Mouse (Mus musculus) A20 (cell line): ENCODE measurements around the gene Fam19a5.

Source experiments
- DNase-seq: peaks from one replicate; pipeline ENCODE4 v3.0.0-alpha.2; 2011; ENCODE audit warnings: low read depth, low spot score

Fam19a5 gene

DNA sequence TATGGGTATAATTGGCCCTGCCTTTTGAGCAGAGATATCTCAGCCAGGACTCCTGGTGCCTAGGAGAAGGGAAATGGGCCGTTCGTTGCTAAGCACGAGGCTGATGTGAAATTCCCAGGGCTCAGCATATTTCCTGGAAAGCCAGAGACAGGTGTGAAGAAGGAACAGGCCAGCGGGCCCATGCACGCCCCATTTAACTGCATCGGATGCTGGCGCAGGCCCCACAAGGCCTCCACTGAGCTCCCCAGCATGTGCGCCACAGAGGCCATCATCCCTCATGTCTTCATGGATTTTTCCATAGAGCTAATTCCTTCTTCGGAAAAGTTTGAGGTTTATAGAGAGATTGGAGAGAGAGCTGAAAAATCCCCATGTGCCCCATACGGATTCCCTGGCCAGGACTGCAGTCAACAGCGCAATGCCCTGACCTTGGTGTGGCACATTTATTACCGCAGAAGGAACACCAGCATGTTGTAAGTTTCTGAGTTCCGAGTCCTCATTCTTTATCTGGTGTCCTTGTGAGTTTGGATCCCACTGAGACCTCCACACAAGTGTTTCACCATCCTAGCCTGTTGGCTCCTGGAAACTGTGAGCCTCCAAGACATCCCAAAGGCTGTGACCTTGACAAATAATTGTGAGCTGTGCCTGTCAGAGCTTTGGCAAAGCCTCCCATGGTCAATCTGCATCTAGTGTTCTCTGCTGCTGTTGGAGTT, 122.1 kb downstream of the Fam19a5 start:
- DNase-seq = no peak

DNA sequence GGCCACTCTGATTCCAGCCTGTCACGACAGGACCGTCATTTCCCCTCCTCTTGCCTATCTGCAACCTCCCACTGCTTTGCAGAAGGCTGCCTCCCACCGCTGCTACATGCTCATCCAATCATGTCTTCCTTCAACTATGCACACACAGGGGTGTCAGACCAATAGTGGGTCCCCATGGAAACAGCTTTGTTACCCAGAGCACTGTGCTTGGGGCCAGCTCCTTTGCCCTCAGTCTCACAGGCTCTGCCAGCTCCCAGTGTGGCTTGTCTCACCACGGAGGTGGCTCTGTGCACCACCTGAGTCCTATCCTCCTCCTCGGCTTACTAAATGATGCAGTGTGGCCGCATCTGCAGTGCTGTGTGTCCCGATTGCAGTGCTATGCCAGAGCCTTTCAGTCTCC, 123.3 kb downstream of the Fam19a5 start:
- no peak for DNase-seq

GRCm38 (mm10) chr15:87668112-87668511, 124.0 kb downstream of the Fam19a5 start:
- DNase-seq = no peak

DNA sequence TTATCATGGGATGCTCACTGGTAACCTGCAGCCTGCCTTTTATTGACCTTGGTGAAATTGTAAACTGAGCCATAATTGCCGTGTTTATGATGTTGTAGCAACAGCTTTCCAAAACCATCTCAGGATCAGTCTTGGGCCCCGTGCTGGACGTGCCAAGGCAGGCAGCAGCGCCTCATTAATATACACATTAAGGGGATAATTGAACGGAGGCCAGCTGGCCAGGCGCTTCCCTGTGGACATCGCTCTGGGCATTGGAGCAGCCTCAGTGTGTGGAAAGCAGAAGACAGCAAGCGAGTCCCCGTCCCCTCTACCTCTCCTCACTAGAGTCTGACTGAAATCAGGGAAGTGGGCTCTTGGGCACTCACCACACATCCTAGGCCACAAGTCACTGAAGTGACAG, 127.8 kb downstream of the Fam19a5 start:
- no peak for DNase-seq

DNA sequence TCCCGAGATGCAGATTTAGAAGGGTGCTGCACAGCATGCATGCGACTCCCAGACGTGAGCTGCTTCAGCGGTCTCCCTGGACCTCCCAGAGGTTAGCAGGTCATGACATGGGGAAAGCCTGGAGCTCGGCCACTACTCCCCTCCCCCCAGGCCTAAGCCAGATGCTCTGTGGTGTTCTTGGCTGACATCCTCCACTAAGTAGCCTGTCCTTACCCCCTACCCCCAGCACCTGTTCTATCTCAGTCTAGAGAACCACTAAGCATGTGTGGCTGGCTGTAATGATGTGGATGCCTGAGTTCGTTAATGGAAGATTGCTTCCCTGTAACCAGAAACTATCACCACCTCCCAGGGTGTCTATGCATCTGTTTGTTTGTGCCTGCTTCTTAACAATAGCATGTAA, 134.6 kb downstream of the Fam19a5 start:
- DNase-seq = no peak

GRCm38 (mm10) chr15:87682410-87682809, 138.3 kb downstream of the Fam19a5 start:
- no peak for DNase-seq

DNA sequence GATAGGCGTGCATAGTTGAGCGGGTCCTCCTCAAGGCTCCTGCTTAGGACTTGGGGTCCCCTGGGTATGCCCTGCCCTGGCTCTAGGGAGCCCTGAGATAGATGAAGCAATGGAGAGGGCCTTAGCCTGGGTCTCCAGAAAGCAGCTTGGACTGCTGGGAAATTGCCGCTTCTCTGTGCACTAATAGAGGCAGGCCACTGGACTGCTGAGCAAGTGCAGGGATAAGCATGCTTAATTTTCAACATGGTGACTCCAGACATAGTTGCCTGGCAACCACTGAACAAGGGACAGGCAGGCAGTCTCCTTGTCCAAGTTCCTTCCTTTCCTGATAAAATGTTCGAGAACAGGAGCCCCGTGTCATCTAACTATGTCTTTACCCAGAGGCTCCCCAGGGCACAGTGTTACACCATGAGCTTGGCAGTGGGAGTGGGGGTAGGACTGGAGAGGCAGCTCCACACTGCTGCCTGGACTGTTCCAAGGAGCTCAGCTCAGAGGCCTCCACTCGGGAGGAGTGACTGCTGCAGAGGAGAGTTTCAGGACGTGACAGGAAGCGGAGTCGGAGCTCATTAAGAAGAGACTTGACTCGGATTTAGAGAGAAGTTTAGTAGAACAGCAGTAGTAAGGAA, 142.4 kb downstream of the Fam19a5 start:
- no peak for DNase-seq

DNA sequence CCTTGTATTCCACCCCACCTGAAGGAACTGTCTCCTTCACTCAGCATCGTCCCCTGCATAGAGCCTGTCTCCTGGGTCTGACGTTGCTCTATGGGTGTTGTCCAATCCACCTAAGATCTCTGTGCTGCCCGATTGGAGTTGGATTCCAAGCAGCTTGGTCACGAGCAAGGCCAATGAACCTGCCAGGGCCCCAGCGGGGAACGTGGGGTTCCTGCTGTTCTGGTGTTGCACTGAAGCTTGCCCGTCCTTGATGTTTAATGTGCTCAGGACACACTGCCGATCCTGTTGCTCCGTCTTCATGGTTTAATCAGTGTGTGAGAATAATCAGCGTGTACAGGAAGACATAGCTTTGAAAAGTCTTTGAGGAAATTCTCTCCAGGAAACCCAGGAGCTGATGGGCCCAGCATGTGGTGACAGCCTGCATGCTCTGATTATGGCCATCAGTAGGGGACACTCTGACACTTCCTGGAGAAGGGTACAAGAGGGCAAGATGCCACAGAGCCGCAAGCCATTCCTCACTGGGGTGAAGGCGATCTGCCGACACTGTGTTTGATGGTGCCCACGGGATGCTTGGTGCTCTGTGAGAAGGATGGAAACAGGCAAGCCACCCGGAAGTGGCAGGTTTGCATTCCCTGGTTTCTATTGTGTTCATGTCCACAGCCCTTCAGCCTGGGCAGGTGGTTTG, 147.3 kb downstream of the Fam19a5 start:
- DNase-seq = no peak

- DNase-seq = no peak
These were observed 147.9 kb downstream of the Fam19a5 start for GRCm38 (mm10) chr15:87691958-87692357.

DNA sequence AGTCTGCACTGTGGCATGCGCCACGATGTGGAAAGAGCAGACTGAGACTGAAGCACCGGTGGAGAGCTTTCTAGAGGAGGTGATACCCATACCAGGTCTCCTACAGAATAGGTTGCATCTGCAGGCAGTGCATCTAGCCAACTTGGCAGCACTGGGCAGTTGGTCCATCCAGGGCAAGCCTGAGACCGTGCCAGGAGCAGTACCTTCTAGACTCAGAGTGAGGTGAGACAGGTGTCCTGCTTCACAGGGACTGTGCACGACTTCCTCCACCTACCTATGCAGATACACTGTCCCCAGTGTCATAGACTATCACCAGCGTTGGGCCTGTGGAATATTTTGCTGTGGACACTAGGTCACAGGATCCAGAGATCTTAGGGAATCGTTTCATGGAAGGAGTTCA, 148.3 kb downstream of the Fam19a5 start:
- DNase-seq = no peak

- no peak for DNase-seq
These were observed 148.9 kb downstream of the Fam19a5 start for GRCm38 (mm10) chr15:87692865-87693513.

GRCm38 (mm10) chr15:87697433-87697996, 153.4 kb downstream of the Fam19a5 start:
- DNase-seq = no peak

GRCm38 (mm10) chr15:87698562-87699320, 154.6 kb downstream of the Fam19a5 start:
- DNase-seq = no peak

- DNase-seq = no peak
These were observed 158.7 kb downstream of the Fam19a5 start for GRCm38 (mm10) chr15:87702821-87703220.

GRCm38 (mm10) chr15:87703334-87703733, 159.2 kb downstream of the Fam19a5 start:
- no peak for DNase-seq

- no peak for DNase-seq
These were observed 167.7 kb downstream of the Fam19a5 start for GRCm38 (mm10) chr15:87711790-87712189.

DNA sequence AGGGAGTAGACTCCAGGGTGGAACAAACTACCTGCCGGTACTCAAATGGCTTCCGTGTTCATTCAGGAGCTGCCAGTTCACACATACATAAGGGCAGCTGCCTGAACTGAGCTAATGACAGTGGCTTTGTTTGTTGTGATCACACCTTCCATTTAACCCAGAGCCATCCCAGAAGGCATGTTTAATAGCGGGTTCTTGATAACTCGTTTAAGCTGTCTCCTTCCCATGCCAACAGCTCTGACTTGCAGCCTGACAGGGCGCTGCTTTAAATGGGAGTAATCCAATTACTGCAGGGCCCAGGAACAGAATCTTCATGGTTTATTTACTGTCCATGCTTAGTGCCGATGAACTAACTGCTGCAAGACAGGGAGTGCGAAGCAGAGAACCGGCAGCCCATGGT, 168.1 kb downstream of the Fam19a5 start:
- no peak for DNase-seq

GRCm38 (mm10) chr15:87715037-87715676, 171.1 kb downstream of the Fam19a5 start:
- no peak for DNase-seq

- no peak for DNase-seq
These were observed 173.0 kb downstream of the Fam19a5 start for GRCm38 (mm10) chr15:87717056-87717455.

DNA sequence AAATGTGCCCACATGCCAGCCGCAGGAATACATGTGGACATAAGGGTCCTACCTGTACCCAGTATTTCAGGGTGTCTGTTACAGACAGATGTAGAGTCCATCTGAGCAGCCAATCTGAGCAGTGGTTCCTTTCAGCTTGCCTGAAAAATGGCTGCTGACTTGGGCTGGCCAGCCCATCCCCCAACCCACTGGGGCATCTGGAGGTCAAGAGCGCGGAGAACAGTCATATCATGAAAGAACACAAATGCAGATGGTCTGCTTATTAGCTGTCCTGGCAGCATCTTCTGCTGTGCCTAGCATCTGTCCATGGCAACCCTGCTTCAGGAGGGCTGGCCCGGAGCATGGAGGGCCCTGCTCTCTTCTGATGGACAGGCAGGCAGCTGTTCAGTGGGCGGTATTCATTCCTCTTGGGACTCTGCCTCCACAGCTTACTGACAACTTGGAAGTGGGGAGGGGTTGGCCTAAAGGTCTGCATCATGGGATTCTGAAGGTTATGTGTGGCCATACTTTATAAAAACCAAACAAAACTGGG, 179.4 kb downstream of the Fam19a5 start:
- DNase-seq = no peak
